Mouse (Mus musculus) olfactory bulb, adult 2 months (tissue): Measurements from ENCODE around the gene B4galt3.

ENCODE experiments used
- CTCF ChIP-seq: fragments of 200-500 bp; IDR thresholded peaks from 2 replicates; pipeline ENCODE4 v1.5.1; 2012; ENCODE audit warnings: low read depth, mild to moderate bottlenecking, low read length, moderate library complexity; ENCODE audit not compliant: insufficient read depth
- POLR2A ChIP-seq: fragments of 200-500 bp; IDR thresholded peaks from 2 replicates; pipeline ENCODE4 v1.6.1; 2012; ENCODE audit warnings: mild to moderate bottlenecking, low read depth, low read length, moderate library complexity; ENCODE audit not compliant: insufficient read depth

GRCm38 (mm10) chr1:171224857-171225256 lies 45.3 kb upstream of the B4galt3 start, which contains the start of gene Apoa2:
- no peak for TF ChIP-seq POLR2A
- TF ChIP-seq CTCF: no peak
